Mouse (Mus musculus): Measurements from ENCODE around the gene Gm13043. TPM values are rescaled to one million over a fixed set of nuclear protein-coding genes. Genes with fewer than 3 reads are reported as not detected.
"Not testable (repeated sequence)": the region's sequence is repeated elsewhere in the genome, so short reads cannot be mapped to it uniquely, and the experiment has no call there.

The Gm13043 gene
- total RNA-seq (2022) = not detected

GRCm38 (mm10) chr4:143511043-143511442 is at the start of gene Gm13043:
Gene Gm13043 (plus strand): TSS chr4:143511343.
- DNase-seq = no peak

GRCm38 (mm10) chr4:143535654-143536053 is 24.5 kb downstream of the Gm13043 start, which contains the start of gene Gm13040:
Gene Gm13040 (plus strand): TSS chr4:143535954.
- not testable (repeated sequence) for DNase-seq

- not testable (repeated sequence) for DNase-seq
Observed at GRCm38 (mm10) chr4:143551400-143551799, 40.3 kb downstream of the Gm13043 start, which contains the start of the genes BC080695 and Gm13057. Gene BC080695 (plus strand): TSS chr4:143551700. Gene Gm13057 (plus strand): TSS chr4:143551709.

Other genes starting within 250 kb of the Gm13043 start
- 10 to 100 TPM in 2 of 4 experiments, 1 to 10 TPM in 2; 6.6 to 13.7 (median 10.0) TPM for gene Pdpn, start 211.8 kb upstream of the Gm13043 start, total RNA-seq (2022)
- gene Lrrc38, start 161.6 kb upstream of the Gm13043 start, total RNA-seq (2022) = under 1 TPM; 0.29 to 0.70 (median 0.45) TPM
- gene Pramel1, start 116.9 kb upstream of the Gm13043 start, total RNA-seq (2022) = not detected
- gene Pramef8, start 98.9 kb upstream of the Gm13043 start, total RNA-seq (2022) = 10 to 100 TPM; 12.1 to 15.1 (median 14.6) TPM
- gene Oog4, start 61.0 kb upstream of the Gm13043 start, total RNA-seq (2022) = not detected
- gene Gm13040, start 24.6 kb downstream of the Gm13043 start, total RNA-seq (2022) = not detected
- gene BC080695, start 40.4 kb downstream of the Gm13043 start, total RNA-seq (2022) = not detected
- gene Gm13057, start 40.4 kb downstream of the Gm13043 start, total RNA-seq (2022) = not detected
- gene Gm13083, start 103.7 kb downstream of the Gm13043 start, total RNA-seq (2022) = not detected
- gene Gm13088, start 145.9 kb downstream of the Gm13043 start, total RNA-seq (2022) = not detected
- gene Gm13089, start 191.4 kb downstream of the Gm13043 start, total RNA-seq (2022) = not detected
- gene Gm13078, start 208.1 kb downstream of the Gm13043 start, total RNA-seq (2022) = not detected

Measured in adrenal gland, adult 8-10 months (tissue).